Mouse (Mus musculus) forebrain, embryonic 14.5 days (tissue): ENCODE data around the gene Gm9964. TPM values are rescaled to one million over a fixed set of nuclear protein-coding genes. Genes with fewer than 3 reads are reported as not detected.
A peak's percentile ranks its signal among the peaks of the same experiment; 100 is the strongest.
"Not testable (repeated sequence)": the region's sequence is repeated elsewhere in the genome, so short reads cannot be mapped to it uniquely, and the experiment has no call there.

ENCODE experiments used
- ATAC-seq: fragments of 200-750 bp; cut with Nextera tagmentation; 2 replicates; pipeline ENCODE4 v1.8.0; 2017; ENCODE audit warnings: mild to moderate bottlenecking, moderate library complexity
- DNase-seq: peaks from one replicate; pipeline ENCODE4 v3.0.0-alpha.2; 2015; ENCODE audit warnings: low spot score
- H3K27ac ChIP-seq: fragments of 300-500 bp; sonication (generic); 2 replicates; pipeline ENCODE4 v1.5.1; 2014; ENCODE audit warnings: low read depth, mild to moderate bottlenecking, control low read depth, low read length, moderate library complexity
- H3K27me3 ChIP-seq: fragments of 300-500 bp; sonication (generic); replicated peaks from 2 replicates; pipeline ENCODE4 v1.6.1; 2014; ENCODE audit warnings: low read length, control low read depth, mixed read lengths; ENCODE audit not compliant: control insufficient read depth, insufficient read depth
- H3K36me3 ChIP-seq: fragments of 300-500 bp; sonication (generic); 2 replicates; pipeline ENCODE4 v1.6.1; 2014; ENCODE audit warnings: low read length, control low read depth; ENCODE audit not compliant: control insufficient read depth, insufficient read depth
- H3K4me1 ChIP-seq: fragments of 300-500 bp; sonication (generic); 2 replicates; pipeline ENCODE4 v1.6.1; 2014; ENCODE audit warnings: antibody characterized with exemption, low read length, control low read depth; ENCODE audit not compliant: control insufficient read depth, insufficient read depth
- H3K4me2 ChIP-seq: fragments of 300-500 bp; sonication (generic); 2 replicates; pipeline ENCODE4 v1.6.1; 2014; ENCODE audit warnings: mild to moderate bottlenecking, control low read depth, low read length
- H3K4me3 ChIP-seq: fragments of 300-500 bp; sonication (generic); 2 replicates; pipeline ENCODE4 v1.5.1; 2014; ENCODE audit warnings: low read depth, low read length, control low read depth
- H3K9ac ChIP-seq: fragments of 300-500 bp; sonication (generic); 2 replicates; pipeline ENCODE4 v1.6.1; 2014; ENCODE audit warnings: mild to moderate bottlenecking, low read length, control low read depth, moderate library complexity
- H3K9me3 ChIP-seq: fragments of 300-500 bp; sonication (generic); replicated peaks from 2 replicates; pipeline ENCODE4 v1.6.1; 2016; ENCODE audit warnings: low read length, control low read depth, mixed read lengths; ENCODE audit not compliant: control insufficient read depth
- WGBS: fragments of 180-500 bp; shearing (Covaris S2); extraction: QIAGEN DNeasy Blood & Tissue Kit; methylation state at CpG from one replicate; pipeline ENCODE4 v1.1.7; 2014; 5-methylcytosine and 5-hydroxymethylcytosine counted together
- polyA plus RNA-seq: library from polyadenylated mRNA; unstranded; fragments of >200 nt; fragmentation: Nextera tagmentation; extraction: Ambion mirVana; gene quantifications from 2 replicates; pipeline ENCODE4 v1.2.1, GENCODE M21; 2014

Gm9964 gene
- polyA plus RNA-seq, 1 experiment from 2014 or later = not detected

DNA sequence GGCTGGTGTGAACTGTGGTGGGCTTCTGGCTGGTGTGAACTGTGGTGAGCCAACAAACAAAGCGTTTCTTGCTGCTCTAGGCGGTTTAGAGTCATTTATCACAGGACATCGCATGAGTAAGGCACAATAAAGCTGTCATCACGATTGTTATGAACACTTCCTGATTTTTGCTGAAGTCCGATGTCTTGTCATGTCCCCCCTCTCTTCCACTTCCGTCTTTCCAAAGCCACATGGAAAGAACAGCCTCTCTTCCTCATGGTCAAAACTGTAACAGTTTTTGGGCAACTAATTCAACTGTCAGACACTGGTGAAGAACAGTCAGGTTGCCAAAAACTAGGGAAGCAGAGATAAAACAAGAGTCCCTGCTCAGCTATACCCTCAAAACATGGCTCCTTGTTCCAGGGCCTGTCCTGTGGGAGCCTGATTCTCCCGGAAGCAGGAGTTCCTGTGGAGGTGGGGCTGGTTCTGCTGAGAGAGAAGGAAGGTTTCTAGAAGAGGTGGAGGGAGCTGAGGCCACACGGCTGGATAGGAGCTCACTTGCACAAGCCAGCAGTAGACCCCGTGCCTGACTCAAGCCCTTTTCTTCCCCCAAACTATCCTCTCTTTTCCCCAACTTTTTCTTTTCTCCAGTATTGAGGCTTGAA is 9.1 kb upstream of the Gm9964 start:
- no peak overlapping the region for H3K4me3 ChIP-seq
- no peaks in the 10 kb centered on the region for H3K36me3 ChIP-seq
- no peaks in the 10 kb centered on the region for H3K27me3 ChIP-seq
- 91% methylated on average over 9 of the region's 9 CpGs for WGBS
- ATAC-seq (no peak), DNase-seq (no peak)
- no peak overlapping the region for H3K4me2 ChIP-seq
- H3K9ac ChIP-seq = no peak overlapping the region
- H3K4me1 ChIP-seq = peaks cover 12% of the 10 kb centered on the region
- H3K27ac ChIP-seq = peak overlapping the region; percentile 21; the same call in 1 of the 2 replicates
- H3K9me3 ChIP-seq = no peaks in the 10 kb centered on the region

DNA sequence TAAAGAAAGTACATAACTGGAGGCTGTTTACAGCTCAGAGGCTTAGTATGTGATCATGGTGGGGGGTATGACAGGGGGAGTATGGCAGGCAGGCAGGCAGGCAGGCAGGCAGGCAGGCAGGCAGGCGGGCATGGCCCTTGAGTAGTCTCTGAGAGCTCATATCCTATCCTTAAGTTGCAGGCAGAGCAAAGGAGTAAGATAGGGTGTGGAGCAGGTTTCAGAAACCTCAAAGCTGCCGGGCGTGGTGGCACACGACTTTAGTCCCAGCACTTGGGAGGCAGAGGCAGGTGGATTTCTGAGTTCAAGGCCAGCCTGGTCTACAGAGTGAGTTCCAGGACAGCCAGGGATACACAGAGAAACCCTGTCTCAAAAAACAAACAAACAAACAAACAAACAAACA is 7.5 kb upstream of the Gm9964 start:
- not testable (repeated sequence) for H3K9me3 ChIP-seq, H3K4me2 ChIP-seq, H3K27me3 ChIP-seq, H3K9ac ChIP-seq, H3K4me3 ChIP-seq, H3K27ac ChIP-seq, ATAC-seq, H3K36me3 ChIP-seq, DNase-seq
- 91% methylated on average over 4 of the region's 4 CpGs for WGBS
- peaks cover 12% of the 10 kb centered on the region for H3K4me1 ChIP-seq

DNA sequence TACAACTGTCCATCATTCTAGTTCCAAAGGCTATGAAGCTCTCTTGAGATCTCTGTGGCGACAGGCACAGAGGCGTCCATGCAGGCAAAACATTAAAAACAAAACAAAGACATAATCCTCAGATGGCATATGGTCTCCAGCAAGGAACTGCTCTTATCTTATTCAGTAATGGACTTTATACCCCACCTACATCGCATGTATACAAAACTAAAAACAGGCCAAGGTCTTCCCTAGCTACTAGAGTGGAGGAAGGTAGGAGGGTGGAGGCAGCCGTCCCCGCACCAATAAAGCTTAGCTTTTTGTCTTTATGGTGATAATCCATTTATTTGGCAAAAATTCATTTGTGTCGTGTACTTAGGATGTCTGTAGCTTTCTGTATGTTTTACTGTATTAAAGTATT is 6.4 kb upstream of the Gm9964 start:
- H3K27me3 ChIP-seq = no peaks in the 10 kb centered on the region
- DNase-seq = no peak
- WGBS = 80% methylated on average over 6 of the region's 6 CpGs
- no peaks in the 10 kb centered on the region for H3K9me3 ChIP-seq
- no peak overlapping the region for H3K27ac ChIP-seq
- no peak overlapping the region for H3K4me3 ChIP-seq
- H3K4me1 ChIP-seq = peaks cover 12% of the 10 kb centered on the region
- no peaks in the 10 kb centered on the region for H3K36me3 ChIP-seq
- ATAC-seq = no peak
- no peak overlapping the region for H3K9ac ChIP-seq
- H3K4me2 ChIP-seq = no peak overlapping the region

DNA sequence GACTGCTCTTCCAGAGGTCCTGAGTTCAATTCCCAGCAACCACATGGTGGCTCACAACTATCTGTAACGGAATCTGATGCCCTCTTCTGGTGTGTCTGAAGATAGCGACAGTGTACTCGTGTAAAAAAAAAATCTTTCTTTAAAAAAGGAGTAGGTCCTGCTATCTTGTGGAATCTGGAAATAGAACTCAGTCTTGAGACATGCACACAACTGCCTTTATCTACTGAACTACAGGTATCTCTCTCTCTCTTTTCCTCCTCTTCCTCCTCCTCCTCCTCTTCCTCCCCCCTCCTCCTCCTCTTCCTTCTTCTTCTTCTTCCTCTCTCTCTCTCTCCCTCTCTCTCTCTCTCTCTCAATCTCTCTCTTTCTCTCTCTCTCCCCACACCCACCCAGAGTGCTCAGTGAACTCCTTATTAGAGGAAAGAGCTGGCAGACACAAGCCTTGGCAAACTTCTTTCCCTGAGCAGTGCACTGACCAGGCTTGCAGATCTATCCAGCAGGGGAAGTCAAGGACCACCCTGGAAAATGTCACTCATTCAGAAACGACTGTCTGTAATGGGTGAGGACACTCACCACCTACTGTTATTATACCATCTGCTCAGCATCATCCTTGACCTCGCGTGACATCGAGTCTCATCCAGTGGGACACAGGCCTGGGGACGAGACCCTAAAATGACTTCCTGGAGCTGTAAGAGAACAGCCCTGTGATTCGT is 3.2 kb upstream of the Gm9964 start:
- DNase-seq (no peak), ATAC-seq (no peak)
- no peak overlapping the region for H3K4me2 ChIP-seq
- H3K9me3 ChIP-seq = no peaks in the 10 kb centered on the region
- WGBS = 85% methylated on average over 9 of the region's 9 CpGs
- H3K27me3 ChIP-seq = no peaks in the 10 kb centered on the region
- H3K36me3 ChIP-seq = no peaks in the 10 kb centered on the region
- no peak overlapping the region for H3K9ac ChIP-seq
- no peak overlapping the region for H3K27ac ChIP-seq
- H3K4me3 ChIP-seq = no peak overlapping the region
- no peaks in the 10 kb centered on the region for H3K4me1 ChIP-seq

DNA sequence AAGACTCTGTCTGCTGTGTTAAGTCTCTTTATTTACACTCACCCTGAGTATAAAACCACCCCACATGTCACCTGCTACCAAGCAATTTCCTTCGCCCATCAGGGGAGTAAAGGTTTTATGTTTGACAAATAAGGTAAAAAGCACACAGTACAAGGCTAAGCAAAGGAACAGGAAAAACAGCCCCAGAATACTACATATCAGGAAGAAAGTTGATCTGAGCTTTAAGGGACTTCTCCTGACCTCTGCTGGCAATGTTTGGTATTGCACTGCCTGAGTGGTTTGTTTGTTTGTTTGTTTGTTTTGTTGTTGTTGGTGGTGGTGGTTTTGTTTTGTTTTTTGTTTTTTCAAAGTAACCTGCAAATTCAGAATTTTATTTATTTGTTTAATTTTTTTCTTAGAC is 539 bp downstream of the Gm9964 start:
- Histone ChIP-seq H3K27ac (no peak overlapping the region), H3K4me3 (no peak overlapping the region), H3K27me3 (no peaks in the 10 kb centered on the region), H3K4me2 (no peak overlapping the region), H3K36me3 (no peaks in the 10 kb centered on the region), H3K9ac (no peak overlapping the region), H3K9me3 (no peaks in the 10 kb centered on the region), H3K4me1 (no peaks in the 10 kb centered on the region)
- ATAC-seq = no peak
- peak; percentile 62 for DNase-seq
- 51% methylated on average over 1 of the region's 1 CpGs for WGBS

DNA sequence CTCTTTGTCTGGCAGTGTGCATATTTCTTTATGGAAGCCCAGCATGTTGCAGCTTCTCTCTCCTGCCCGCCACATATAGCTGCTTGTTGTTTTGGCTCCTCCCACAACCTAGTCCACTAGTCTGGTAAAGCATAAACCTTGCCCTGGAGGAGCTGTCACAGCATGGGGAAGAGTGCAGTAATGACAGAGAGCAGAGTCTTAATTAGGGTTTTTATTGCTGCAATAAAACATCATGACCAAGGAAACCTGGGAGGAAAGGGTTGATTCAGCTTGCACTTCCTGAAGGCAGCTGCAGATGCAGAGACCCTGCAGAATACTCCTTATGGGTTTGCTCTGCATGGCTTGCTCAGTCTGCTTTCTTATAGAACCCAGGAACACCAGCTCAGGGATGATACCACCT is 2.7 kb downstream of the Gm9964 start:
- Histone ChIP-seq H3K27me3 (no peaks in the 10 kb centered on the region), H3K4me3 (no peak overlapping the region), H3K4me2 (no peak overlapping the region), H3K9me3 (no peaks in the 10 kb centered on the region), H3K27ac (no peak overlapping the region), H3K36me3 (no peaks in the 10 kb centered on the region), H3K9ac (no peak overlapping the region), H3K4me1 (no peaks in the 10 kb centered on the region)
- ATAC-seq (no peak), DNase-seq (no peak)
- WGBS = 33% methylated on average over 1 of the region's 1 CpGs

DNA sequence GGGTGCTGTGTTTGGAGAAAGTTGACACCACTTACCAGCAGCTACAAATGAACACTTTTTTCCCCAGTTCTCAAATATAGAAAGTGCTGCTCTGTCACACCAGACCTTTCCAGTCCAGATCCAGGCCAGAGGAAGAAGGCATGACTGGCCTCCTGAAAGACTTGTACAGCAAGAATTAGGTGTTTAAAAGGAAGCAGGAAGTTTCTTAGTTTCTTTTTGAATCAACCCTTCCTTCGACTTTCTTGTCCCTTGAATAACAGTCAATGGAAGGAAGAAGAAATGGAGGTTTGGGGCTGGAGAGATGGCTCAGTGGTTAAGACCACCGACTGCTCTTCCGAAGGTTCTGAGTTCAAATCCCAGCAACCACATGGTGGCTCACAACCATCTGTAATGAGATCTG is 3.7 kb downstream of the Gm9964 start:
- Histone ChIP-seq H3K4me3 (no peak overlapping the region), H3K9ac (no peak overlapping the region), H3K27me3 (no peaks in the 10 kb centered on the region), H3K4me1 (no peaks in the 10 kb centered on the region), H3K9me3 (no peaks in the 10 kb centered on the region), H3K4me2 (no peak overlapping the region), H3K27ac (no peak overlapping the region), H3K36me3 (no peaks in the 10 kb centered on the region)
- ATAC-seq = no peak
- DNase-seq = no peak
- 97% methylated on average over 3 of the region's 3 CpGs for WGBS

DNA sequence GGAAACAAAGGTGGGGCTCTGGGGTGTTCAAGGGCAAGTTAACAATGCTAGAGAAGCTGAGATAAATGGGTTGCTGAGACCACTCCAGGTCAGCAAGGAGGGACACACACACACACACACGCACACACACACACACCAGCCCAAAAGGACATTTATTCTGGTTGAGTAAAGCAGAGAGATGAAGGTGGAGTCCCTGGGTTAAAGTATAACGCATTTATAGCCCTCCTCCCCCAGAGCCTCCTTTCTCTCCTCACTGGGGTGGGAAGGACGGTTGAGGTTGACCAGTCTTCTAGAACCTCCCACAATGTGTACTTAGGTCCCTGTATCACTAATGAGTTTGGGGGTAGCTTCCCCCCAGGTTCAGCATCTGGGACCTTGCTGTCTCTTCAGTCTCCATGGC is 4.6 kb downstream of the Gm9964 start:
- no peak overlapping the region for H3K27ac ChIP-seq
- no peak for DNase-seq
- no peaks in the 10 kb centered on the region for H3K27me3 ChIP-seq
- no peak overlapping the region for H3K4me2 ChIP-seq
- no peaks in the 10 kb centered on the region for H3K36me3 ChIP-seq
- no peaks in the 10 kb centered on the region for H3K4me1 ChIP-seq
- 64% methylated on average over 3 of the region's 3 CpGs for WGBS
- no peaks in the 10 kb centered on the region for H3K9me3 ChIP-seq
- ATAC-seq = no peak
- no peak overlapping the region for H3K9ac ChIP-seq
- no peak overlapping the region for H3K4me3 ChIP-seq

DNA sequence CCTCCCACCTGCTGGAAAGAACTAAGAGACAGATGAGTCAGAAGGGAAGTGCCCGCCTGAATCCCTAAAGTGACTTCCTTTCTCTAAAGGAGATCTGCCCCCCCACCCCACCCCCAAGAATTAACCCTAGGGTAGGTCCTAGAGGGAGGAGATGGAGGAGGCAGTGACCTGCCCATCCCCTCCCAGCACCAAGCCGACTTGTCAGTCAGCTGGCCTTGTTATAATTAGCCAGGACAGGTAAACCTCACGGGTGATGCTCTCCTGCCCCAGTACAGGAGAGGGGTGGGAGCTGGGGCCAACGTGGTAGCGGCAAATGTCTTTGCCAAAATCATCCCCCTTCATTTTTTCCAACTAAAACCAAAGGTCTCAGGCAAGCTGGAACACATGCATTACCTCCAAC is 5.1 kb downstream of the Gm9964 start:
- DNase-seq = no peak
- Histone ChIP-seq H3K9ac (no peak overlapping the region), H3K9me3 (no peaks in the 10 kb centered on the region), H3K36me3 (no peaks in the 10 kb centered on the region), H3K4me2 (no peak overlapping the region), H3K4me1 (no peaks in the 10 kb centered on the region), H3K27ac (no peak overlapping the region), H3K27me3 (no peaks in the 10 kb centered on the region), H3K4me3 (no peak overlapping the region)
- 75% methylated on average over 5 of the region's 5 CpGs for WGBS
- ATAC-seq = no peak
